Mouse (Mus musculus): ENCODE measurements at regions not wholly inside any gene's neighbourhood (a gene's known extent, or its start where the extent isn't known, plus 50 kb on each side); places are given as distances from the start of the nearest gene placed in this dataset.
"Not testable (repeated sequence)": the region's sequence is repeated elsewhere in the genome, so short reads cannot be mapped to it uniquely, and the experiment has no call there.

DNA sequence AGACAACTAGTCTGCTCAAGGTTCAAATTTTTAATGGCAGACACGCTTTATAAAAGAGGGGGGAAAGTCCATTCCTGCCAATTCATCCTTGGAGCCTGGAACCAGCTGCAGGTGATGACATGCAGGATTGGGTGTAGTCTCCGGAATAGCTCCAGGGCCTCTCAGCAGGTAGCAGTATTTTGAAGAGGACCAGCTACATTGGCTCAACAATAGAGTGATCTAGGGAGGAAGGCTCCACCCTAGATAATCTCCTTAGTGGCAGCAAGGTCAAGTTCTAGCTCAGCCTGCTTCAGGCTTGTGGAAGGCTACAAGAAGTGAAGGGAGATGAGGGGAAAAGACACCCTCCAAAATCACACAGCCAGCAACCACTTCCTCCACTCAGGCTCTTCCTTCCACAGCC lies 1405.1 kb downstream of the 4930444P10Rik start:
- DNase-seq (ENCODE audit: low spot score in 2 of 2) = not testable (repeated sequence)

DNA sequence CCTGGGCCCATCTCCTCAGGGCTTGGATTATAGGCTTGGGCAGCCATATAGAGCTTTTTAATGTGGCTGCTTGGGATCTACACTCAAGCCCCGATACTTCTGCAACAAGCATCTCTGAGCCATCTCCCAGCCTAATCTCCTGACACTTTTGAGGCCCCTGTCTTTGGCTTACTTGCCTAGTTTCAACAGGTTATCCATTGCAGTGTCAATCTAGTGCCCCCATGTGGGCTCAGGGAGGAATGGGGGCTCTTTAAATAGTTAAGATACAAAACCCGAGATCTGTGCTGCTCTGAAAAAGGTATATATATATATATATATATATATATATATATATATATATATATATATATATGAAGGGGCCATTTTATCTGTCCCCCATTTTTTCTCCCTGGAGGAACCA lies 1407.0 kb downstream of the 4930444P10Rik start:
- no peak for DNase-seq (ENCODE audit: low spot score in 2 of 2)

DNA sequence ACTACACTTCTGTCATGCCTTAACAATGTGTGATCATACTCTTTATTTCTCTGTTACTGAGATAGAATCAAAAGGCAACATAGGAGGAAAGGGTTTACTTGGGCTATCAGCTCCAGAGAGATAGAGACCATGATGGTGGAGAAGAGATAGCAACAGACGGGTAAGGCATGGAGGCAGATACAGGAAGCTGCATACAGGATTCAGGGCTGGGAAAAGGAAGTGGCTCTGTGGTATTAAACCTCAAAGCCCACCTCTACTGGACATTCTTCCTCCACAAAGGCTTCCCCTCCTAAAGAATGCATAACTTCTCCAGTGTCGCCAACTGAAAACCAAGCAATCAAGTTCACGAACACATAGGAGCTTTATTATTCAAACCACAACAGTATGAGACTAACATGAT lies 1412.7 kb downstream of the 4930444P10Rik start:
- DNase-seq (ENCODE audit: low spot score in 2 of 2) = no peak

DNA sequence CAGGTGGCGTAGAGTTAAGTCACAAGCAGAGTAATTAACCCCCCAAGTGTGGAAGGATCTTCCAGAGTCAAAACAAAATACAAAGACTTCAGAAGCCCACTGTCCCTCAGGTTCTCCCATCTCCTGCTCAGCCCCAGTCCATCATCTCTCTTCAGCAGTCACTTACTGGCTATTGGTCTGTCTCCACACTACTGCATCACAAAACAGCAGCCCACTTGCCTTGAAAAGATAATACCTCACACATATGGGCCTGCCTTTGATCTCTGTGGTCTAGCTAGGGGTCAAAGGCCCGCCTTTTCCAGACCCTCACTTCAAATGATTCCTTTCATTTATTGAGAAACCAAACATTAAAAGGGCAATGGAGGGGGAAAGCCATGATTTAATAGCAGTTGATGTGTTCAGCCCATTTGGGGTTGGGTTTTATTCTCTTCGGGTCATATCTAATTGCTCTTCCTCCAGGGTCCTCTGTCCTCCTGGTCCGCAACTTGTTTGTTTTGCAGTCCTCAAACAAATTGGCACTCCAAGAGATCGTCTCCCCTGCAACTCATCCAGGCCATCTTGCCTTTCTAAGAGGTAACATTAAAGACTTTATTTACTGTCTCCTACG lies 1420.6 kb downstream of the 4930444P10Rik start:
- DNase-seq (ENCODE audit: low spot score in 2 of 2) = no peak

DNA sequence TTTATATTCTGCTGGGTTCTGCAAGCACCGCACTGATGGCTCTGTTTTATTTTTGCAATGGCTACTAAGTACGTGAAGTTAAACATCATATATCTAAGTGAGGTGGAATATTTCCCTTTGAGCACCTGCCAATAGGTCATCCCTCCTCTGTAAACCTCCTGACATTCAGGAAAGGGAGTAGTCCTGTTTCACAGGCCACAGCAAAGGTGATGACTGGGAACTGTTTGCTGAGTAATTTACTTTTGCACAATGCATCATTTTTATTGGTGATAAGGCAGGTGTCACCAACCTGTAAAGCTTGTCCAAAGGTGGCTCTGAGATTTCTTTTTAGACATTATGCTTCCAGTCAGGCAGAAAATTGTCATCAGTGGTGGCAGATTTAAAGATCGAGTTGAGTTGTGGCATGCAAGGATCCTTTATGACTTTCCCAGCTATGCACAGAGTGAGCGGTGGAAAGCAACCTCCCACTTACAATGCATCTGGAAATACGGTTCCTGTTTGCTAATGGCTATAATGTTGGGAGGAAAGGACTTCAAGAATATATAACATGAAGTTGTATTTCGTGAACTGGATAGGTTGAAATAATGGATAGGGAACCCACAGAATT lies 1430.3 kb downstream of the 4930444P10Rik start:
- DNase-seq (ENCODE audit: low spot score in 2 of 2) = no peak

DNA sequence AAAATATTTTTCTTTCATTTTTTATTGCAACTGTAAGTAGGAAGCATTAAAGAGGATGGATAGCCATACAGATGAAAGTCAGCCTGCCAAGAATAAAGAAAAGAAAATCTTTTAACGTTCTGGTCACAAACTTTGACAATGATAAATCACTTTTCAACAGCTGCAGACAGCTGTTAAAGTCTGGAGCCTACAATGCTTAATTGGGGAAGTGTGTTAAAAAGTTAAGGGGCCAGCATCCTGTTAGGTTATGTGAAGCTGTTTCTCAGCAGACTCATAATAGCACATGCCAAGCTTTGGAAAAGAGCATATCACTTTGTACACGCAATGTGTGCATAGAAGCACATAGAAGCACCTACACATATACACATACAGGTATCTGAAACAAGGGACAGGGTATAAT lies 1431.3 kb downstream of the 4930444P10Rik start:
- DNase-seq (ENCODE audit: low spot score in 2 of 2) = no peak

DNA sequence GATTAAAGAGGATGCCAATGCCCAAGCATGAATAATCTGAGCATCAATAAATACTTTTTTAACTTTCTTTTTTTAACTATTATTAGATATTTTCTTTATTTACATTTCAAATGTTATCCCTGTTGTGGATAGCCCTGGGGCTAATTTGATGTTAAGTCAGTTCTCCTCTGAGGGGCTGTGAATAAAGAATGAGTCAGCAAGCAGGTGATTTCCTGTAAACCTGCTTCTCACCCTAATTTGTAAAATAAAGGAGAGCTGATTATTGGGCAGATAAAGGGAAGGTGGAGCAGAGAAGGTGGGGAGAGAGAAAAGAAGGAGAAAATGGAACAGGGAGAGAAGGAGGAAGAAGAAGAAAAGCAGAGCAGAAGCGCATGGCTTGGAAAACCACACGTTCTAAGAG lies 1442.8 kb downstream of the 4930444P10Rik start:
- DNase-seq (ENCODE audit: low spot score in 2 of 2) = no peak

DNA sequence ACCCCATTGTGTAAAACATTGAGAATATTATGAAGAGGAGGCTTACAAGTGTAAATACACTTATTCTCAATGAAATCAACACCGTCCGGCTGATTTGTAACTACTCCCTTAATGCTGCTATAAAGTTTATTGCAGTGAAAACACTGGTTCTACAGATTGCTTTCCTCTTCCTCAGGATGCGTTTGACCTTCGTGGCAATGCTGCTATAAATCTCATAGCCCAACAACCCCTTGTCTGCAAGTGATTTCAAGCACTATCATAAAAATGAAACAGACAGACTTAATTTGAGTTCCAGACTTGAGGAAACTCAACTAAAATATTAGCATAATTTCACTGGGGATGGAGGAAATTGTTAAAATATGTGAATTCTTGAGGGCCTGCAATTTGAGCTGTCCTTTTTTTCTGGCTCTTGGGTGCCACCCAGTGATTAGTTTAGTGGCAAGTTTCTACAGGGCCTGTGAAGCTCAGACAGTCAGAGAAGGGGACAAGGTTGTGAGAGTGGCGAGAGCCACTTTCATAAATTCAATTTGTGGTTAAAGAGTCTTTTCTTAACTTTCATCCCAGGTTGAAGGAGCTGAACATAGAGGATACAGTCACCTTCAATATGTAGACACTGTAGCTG lies 1457.4 kb downstream of the 4930444P10Rik start:
- DNase-seq (ENCODE audit: low spot score in 2 of 2) = no peak

DNA sequence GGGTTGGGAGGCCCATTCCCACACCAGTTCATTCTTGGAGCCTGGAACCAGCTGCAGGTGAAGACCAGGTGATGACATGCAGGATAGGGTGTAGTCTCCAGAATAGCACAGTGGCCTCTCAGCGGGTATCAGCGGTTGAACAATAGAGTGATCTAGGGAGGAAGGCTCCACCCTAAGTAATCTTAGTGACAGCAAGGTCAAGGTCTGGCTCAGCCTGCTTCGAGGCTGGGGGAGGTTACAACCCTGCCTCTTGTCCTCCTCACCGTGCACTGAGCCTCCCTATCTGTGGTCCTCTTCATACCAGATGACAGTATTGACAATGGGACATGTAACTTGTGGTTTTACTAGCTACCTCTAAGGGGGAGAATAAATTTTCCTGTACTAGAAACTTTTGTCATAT lies 1461.1 kb downstream of the 4930444P10Rik start:
- DNase-seq (ENCODE audit: low spot score in 2 of 2) = no peak

DNA sequence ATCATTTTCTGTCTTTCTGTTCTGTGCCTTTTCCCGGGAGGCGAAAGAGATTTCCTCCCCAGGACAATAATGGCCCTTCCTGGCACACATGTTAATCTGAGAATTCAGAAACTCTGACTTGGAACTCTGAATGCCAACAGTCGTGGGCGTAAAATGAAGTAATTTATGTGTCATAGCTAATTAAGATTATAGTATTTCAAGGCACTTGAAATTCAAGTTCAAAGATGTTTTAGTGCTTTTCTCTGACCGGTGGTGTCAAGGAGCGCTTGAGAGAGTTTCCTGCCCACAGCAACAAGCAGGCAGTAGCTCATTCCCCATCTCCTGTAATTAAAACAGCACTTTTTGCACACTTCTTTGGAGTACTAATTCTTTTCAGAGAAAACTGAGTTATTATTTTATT lies 1465.9 kb downstream of the 4930444P10Rik start:
- DNase-seq (ENCODE audit: low spot score in 2 of 2) = no peak

DNA sequence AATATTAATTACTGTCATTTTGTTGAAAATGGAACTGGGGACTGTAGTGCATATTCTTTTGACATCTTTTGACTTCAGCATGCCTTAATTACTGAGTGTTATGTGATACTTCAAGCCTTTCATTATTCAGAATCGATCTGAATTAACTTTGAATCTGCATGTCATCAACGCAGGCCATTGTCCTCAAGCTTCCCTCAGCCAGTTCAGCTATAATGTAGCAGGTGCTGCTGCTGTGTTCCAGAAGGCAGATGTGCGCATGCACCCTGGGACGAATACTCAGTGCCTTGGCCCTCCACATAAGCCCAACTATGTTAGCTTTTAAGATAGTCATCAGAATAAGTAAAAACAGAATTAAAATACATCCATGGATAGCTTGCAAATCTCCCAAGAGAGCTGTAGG lies 1466.4 kb downstream of the 4930444P10Rik start:
- no peak for DNase-seq (ENCODE audit: low spot score in 2 of 2)

DNA sequence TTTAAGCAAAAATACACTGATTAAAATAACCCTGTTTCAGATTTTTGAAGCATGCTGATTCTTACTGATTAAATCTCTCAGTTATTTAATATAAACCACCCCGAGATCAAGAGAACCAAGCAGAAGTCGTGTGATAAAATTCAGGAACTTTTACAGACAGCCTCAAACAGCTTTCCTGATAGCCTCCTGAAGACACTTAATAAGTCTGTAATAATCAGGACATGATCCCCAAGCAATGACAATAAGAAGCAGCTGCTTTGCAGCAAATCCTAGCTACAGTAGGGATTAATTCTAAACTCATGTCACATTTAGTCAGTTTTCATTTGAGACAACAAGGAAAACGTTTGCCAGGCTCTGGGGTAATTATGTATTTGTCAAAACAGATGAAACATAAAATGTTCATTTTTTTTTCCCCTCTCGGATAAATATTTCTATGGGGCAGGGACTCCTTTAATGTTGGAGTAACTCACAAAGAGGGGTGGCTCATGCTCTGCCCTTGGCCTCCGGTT lies 1472.1 kb downstream of the 4930444P10Rik start:
- no peak for DNase-seq (ENCODE audit: low spot score in 2 of 2)

DNA sequence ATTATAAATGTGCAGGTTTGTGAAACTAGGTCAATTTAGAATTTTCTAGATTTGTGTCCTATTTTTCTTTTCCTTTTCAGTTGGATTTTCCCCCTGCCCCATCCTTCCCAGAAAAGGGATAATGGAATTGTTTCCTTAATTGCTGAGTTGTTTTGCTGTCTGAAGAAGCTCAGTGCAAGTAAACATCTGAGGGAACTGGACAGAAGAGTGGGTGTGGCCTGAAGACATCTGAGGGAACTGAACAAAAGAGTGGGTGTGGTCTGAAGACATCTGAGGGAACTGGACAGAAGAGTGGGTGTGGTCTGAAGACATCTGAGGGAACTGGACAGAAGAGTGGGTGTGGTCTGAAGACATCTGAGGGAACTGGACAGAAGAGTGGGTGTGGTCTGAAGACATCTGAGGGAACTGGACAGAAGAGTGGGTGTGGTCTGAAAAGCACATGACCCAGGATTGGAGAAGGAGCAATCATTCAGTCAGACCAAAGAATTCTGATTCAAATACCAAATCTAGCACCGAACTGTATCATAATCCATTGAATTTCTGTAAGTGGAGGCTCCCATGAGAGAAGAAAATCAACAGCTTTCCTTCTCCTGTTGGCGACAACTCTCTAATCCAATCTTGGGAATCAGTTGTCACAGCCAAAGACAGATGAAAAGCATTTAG lies 1479.8 kb downstream of the 4930444P10Rik start:
- no peak for DNase-seq (ENCODE audit: low spot score in 2 of 2)

DNA sequence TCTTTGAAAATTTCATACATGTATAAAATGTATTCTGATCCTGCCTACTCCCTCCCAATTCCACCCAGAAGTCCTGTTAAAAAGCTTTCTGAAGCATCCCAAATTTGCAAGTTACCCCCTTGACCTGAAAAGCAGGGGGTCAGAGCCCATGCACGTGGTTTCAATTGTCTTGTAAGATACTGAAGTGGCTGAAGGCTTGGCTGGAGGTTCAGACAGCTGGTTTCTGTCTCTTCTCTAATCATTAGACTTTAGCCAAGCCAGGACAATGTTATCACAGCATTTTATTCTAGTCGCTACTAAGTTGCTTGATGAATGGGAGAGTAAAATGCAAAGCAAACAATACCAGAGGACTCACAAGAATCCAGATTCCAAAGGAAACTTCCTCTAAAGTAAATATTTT lies 1484.1 kb downstream of the 4930444P10Rik start:
- no peak for DNase-seq (ENCODE audit: low spot score in 2 of 2)

DNA sequence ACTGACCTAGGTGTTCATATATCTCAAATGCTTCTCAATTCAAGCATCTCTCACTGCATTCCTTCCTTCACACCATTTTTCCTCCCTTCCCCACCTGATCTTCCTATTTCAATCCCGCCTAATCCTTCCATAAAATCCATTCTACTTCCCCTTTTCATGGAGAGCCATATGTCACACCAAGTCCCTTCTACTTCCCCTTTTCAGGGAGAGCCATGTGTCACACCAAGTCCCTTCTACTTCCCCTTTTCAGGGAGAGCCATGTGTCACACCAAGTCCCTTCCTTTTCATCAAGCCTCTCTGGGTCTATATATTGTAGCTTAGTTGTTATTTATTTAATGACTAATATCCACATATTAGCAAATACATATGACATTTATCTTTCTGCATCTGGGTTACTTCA lies 1497.2 kb downstream of the 4930444P10Rik start:
- no peak for DNase-seq (ENCODE audit: low spot score in 2 of 2)

DNA sequence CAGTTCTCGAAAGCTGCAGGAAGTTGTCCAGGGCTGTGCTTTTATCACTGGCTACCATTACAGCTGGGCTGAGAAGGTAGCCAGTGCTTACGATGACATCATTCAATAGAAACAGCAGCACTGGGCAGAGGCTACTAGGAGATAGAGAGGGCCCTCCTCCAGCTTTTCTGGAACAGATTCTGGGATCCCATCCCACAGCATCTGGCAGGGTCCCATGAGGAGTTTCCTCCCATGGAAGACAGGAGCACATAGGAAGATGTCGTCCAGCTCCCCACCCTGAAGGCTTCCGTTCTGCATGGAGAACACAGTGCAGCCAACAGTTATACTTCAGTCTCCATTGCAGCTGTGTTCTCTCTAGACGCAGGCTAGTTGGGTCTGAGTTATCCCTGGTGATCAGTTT lies 1503.2 kb downstream of the 4930444P10Rik start:
- DNase-seq (ENCODE audit: low spot score in 2 of 2) = peak in 1 of 2 experiments; percentile 29

DNA sequence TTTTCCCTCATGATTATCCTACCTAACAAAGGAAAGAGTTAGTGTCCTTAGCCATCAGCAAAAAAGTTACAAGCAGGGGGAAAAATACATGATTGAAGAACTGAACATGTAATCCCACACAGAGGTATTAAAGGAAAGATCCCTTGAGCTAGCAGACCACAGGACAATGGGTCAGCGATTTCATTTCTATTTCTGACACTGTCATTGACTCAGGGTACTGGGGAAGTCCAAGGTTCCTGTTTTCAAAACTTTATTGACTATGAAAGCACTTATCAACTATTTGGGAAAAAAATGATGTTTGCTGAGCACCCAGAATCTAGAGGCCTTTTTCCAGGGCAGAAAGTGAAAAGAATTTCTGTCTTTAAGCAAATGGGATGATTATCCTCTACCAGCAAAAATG lies 1513.7 kb downstream of the 4930444P10Rik start:
- no peak for DNase-seq (ENCODE audit: low spot score in 2 of 2)

DNA sequence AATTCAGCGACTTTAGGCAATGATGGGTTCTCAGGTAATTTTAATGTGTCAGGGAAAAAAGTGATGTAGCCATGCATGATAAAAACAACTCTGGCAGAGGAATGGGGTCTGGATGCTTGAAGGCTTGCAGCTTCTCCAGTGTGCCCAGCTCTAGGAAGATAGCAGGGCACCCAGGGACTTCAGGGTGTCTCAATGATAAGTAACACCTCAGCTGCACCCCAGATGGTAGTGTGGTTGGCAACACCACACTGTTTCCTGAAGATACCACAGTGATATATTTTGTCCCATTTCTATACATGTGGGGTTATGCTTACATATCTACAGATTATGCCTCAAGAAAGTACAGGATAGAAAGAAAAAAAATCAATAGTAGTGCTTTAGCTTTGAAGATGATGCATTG lies 1516.9 kb downstream of the 4930444P10Rik start:
- DNase-seq (ENCODE audit: low spot score in 2 of 2) = no peak

DNA sequence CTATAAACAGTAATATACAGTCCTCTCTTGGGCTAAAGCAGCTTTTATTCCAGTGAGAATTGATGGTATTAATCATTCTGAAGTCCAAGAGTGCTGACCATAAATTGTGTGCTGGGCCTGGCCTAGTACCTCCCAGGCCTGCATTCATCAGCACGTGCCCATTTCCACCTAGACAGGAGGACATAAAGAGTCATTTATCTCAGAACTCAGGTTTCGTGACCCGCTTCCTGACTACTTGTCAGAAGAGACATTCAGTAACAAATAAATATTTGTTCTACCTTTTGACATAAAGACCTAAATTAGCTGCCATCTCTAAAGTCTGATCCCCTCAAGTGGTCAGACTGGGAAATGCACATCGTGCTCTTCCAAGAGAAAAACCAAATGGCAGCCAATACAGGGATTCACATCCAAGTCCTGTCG lies 1522.6 kb downstream of the 4930444P10Rik start:
- DNase-seq (ENCODE audit: low spot score in 2 of 2) = no peak

DNA sequence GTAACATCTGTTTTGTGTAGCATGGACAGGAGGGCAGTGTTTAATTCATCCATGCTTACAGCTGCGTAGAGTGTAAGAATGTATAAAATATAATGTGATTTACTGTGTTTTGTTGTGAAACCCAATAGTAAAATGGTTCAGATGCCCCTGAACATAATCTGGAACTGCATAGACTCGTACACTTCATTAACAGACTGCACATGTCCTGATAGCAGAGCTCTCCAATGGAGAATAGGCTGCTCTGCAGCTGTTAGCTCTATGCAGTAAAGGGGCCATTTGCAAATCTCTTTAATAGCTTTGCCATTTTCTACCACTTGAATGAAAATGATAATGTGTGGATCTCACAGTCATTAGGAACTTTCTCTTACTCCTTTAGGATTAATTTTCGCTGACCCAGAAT lies 1523.0 kb downstream of the 4930444P10Rik start:
- DNase-seq (ENCODE audit: low spot score in 2 of 2) = no peak

DNA sequence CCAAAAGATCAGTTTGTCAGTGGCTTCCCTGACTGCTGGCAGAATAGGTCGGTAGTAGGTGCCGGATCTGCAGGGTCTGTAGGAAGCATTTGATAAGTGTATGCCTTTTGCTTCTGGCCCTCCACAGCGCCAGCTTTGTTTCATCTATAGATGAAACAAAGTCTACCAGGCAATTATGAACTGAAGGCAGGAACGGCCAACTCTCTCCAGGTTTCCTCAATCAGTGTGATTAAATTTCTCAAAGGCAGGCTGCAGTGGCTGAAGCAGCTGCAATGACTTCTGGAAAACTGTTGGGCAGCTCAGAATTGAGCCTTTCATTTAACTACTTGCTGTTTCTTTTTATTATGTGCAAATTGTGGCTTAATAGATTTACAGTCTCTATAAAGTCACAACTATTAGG lies 1526.1 kb downstream of the 4930444P10Rik start:
- DNase-seq (ENCODE audit: low spot score in 2 of 2) = no peak

DNA sequence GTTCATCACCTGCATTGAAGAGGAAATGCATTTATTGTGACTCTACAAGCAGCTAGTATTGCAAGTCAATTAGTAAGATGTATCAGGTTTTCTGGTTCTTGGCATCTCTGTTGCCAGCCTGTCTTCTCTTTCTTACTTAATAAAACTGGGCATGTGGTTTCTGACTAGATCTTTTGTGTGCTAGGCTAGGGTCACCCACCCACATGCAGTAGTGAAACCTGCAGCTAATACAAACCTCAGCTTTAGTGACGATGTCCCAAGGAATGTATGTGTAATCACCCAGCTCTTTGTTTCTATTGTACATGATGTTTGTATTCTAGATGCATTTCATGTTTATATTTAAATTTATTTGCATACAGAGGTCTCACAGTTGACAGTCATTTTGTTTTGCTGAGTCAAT lies 1526.7 kb downstream of the 4930444P10Rik start:
- DNase-seq (ENCODE audit: low spot score in 2 of 2) = no peak

All from gastrocnemius, postnatal 4 days (tissue).